Mouse (Mus musculus) cerebellum, adult 2 months (tissue): ENCODE measurements at regions not wholly inside any gene's neighbourhood (a gene's known extent, or its start where the extent isn't known, plus 50 kb on each side); places are given as distances from the start of the nearest gene placed in this dataset.

ENCODE experiments used
- CTCF ChIP-seq: fragments of 200-500 bp; IDR thresholded peaks from 2 replicates; pipeline ENCODE4 v1.5.1; 2011; ENCODE audit warnings: low read depth, mild to moderate bottlenecking, control low read depth, low read length, moderate library complexity, borderline replicate concordance; ENCODE audit not compliant: insufficient read depth
- POLR2A ChIP-seq: fragments of 200-500 bp; IDR thresholded peaks from 2 replicates; pipeline ENCODE4 v1.6.1; 2011; ENCODE audit warnings: low read length, control low read depth, borderline replicate concordance; ENCODE audit not compliant: insufficient read depth

DNA sequence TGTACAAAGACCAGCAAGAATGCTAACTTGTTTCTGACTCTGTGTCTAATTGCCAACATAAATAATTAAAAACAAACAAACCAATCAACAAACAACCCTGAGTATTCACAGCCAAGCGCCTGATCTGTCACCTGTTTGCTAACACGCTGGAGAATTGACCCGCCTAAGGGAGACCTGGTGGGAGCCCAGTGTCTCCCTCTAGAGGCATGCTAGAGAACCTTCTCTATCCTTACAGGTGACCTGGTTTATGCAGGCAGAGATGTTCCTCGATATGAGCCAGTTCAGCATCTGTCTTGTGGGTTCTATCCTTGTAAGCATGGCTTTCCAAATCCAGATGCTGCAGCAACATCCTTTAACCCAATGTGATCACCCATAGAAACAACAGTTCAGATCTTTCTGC, 143.1 kb upstream of the Smarca2 start:
- no peak for TF ChIP-seq POLR2A
- no peak for TF ChIP-seq CTCF
